Mouse (Mus musculus): ENCODE measurements at regions not wholly inside any gene's neighbourhood (a gene's known extent, or its start where the extent isn't known, plus 50 kb on each side); places are given as distances from the start of the nearest gene placed in this dataset.

DNA sequence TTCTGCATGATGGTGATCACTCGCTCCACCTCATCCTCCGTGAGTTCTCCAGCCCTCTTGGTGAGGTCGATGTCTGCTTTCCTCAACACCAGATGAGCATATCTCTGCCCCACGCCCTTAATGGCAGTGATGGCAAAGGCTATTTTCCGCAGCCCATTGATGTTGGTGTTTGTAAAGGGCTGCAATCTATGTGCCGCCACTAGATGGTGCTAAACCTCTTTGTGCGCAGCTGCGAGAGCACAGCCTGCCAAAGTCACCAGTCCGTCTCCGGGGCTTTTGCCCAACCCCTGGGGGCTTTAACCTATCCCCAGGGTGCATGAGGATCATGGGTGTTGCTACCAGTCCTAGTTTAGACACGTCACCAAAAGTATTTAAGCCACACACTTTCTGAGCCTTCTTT, 140.9 kb upstream of the Cts3 start:
- DNase-seq: peak in 1 of 2 experiments; percentile 2

GRCm38 (mm10) chr13:61665729-61666128, 95.8 kb upstream of the Cts3 start:
- DNase-seq: no peak

Measured in thymus, postnatal 36 days (tissue).